In genomic region chr19:44107661-44108521, GRCm38 (mm10) we compare ENCODE assay signal across 8 mouse cellular contexts. TPM values are rescaled to one million over a fixed set of nuclear protein-coding genes. Genes with fewer than 3 reads are reported as not detected.
DNase-seq lines count a peak whose midpoint lies in the region; ATAC-seq and TF ChIP-seq lines count a peak whose summit lies in the region.

No protein-coding gene starts in this region.

- TF ChIP-seq CTCF in gastrocnemius, adult 2 months (IDR thresholded peaks at IDR 0.05), result no peak

- peak; percentile 21; the same call in 1 of the 2 replicates for ATAC-seq in hindbrain, embryonic 14.5 days (ENCODE audit: low FRiP score)
- peak; percentile 64 for ATAC-seq in midbrain, embryonic 13.5 days

- WGBS in hindbrain, embryonic 14.5 days, result 26% methylated on average over 22 of the region's 22 CpGs
- WGBS in midbrain, embryonic 13.5 days, result 31% methylated on average over 22 of the region's 22 CpGs

- H3K27me3 ChIP-seq in hindbrain, embryonic 14.5 days (ENCODE audit: control insufficient read depth, insufficient read depth, low read length), result no peaks in the 10 kb centered on the region
- no peaks in the 10 kb centered on the region for H3K27me3 ChIP-seq in midbrain, embryonic 13.5 days

- no peak for DNase-seq in gastrocnemius, adult 2 months
- DNase-seq in gastrocnemius, adult 8-10 months (ENCODE audit: low spot score in 2 of 2), result no peak
- DNase-seq in thymus, postnatal 4 days, result peak; percentile 18
- no peak for DNase-seq in thymus, postnatal 25 days
- no peak for DNase-seq in hindbrain, embryonic 14.5 days (ENCODE audit: low spot score)
- no peak for DNase-seq in adrenal gland, postnatal 25 days
- DNase-seq in left cerebral cortex, postnatal 10 days (ENCODE audit: extremely low spot score in 1 of 2, low spot score in 2 of 2), result no peak

- H3K36me3 ChIP-seq in hindbrain, embryonic 14.5 days (replicated peaks; ENCODE audit: control insufficient read depth, insufficient read depth), result peaks cover 31% of the 10 kb centered on the region
- peaks cover 31% of the 10 kb centered on the region for H3K36me3 ChIP-seq in midbrain, embryonic 13.5 days

- peaks cover 14% of the 10 kb centered on the region for H3K4me1 ChIP-seq in hindbrain, embryonic 14.5 days (replicated peaks; ENCODE audit: control insufficient read depth, insufficient read depth, low read length)
- peaks cover 33% of the 10 kb centered on the region for H3K4me1 ChIP-seq in midbrain, embryonic 13.5 days (replicated peaks)

- H3K27ac ChIP-seq in gastrocnemius, adult 2 months, result peak overlapping the region; percentile 93
- H3K27ac ChIP-seq in hindbrain, embryonic 14.5 days, result peak overlapping the region; percentile 77
- H3K27ac ChIP-seq in midbrain, embryonic 13.5 days, result peak overlapping the region; percentile 36

- intact Hi-C loops in gastrocnemius, adult 2 months (cut with DNase I), result loop anchor here (2.0 kb wide), 1 partner anchor 27 kb away; the partner anchor contains the start of gene Cwf19l1
- intact Hi-C loops in left cerebral cortex, postnatal 10 days (cut with DNase I), result no loop called here

- no peaks in the 10 kb centered on the region for H3K9me3 ChIP-seq in hindbrain, embryonic 14.5 days (ENCODE audit: control insufficient read depth, low read length)
- no peaks in the 10 kb centered on the region for H3K9me3 ChIP-seq in midbrain, embryonic 13.5 days

- H3K4me3 ChIP-seq in gastrocnemius, adult 2 months, result peak overlapping the region; percentile 93
- peak overlapping the region; percentile 96 for H3K4me3 ChIP-seq in hindbrain, embryonic 14.5 days (replicated peaks; ENCODE audit: low read length)
- H3K4me3 ChIP-seq in midbrain, embryonic 13.5 days (replicated peaks), result peak overlapping the region; percentile 92

- peak overlapping the region; percentile 95 for H3K4me2 ChIP-seq in hindbrain, embryonic 14.5 days (replicated peaks)
- H3K4me2 ChIP-seq in midbrain, embryonic 13.5 days (replicated peaks), result peak overlapping the region; percentile 82

- H3K9ac ChIP-seq in hindbrain, embryonic 14.5 days, result peak overlapping the region; percentile 98
- H3K9ac ChIP-seq in midbrain, embryonic 13.5 days (replicated peaks), result peak overlapping the region; percentile 95

RNA-seq across cellular contexts. Expression of gene Chuk, which starts 0.6 kb away (rescaled TPM):
- 10 to 100 TPM; 16.0 to 17.5 TPM for total RNA-seq in gastrocnemius, adult 2 months (2021)
- total RNA-seq in gastrocnemius, adult 8-10 months (2022), result 10 to 100 TPM; 11.9 to 18.3 (median 14.9) TPM
- 48.3 and 52.5 TPM in 2 replicates for polyA plus RNA-seq in hindbrain, embryonic 14.5 days (2014; fragmentation: Nextera tagmentation; extraction: Ambion mirVana)
- polyA plus RNA-seq in midbrain, embryonic 13.5 days (2015; fragmentation: Nextera tagmentation; extraction: Ambion mirVana), result 70.1 and 70.2 TPM in 2 replicates
- total RNA-seq in adrenal gland, postnatal 25 days (2021), result 74.6 and 84.0 TPM in 2 replicates
- total RNA-seq in left cerebral cortex, postnatal 10 days (2021), result 10 to 100 TPM; 46.7 to 49.6 TPM

RNA-seq across cellular contexts. Expression of gene Cwf19l1, which starts 27.8 kb away (rescaled TPM):
- total RNA-seq in gastrocnemius, adult 2 months (2021), result 1 to 10 TPM; 5.8 to 8.1 TPM
- total RNA-seq in gastrocnemius, adult 8-10 months (2022), result 1 to 10 TPM; 6.3 to 8.0 (median 6.5) TPM
- 29.7 and 36.6 TPM in 2 replicates for polyA plus RNA-seq in hindbrain, embryonic 14.5 days (2014; fragmentation: Nextera tagmentation; extraction: Ambion mirVana)
- 36.6 and 40.0 TPM in 2 replicates for polyA plus RNA-seq in midbrain, embryonic 13.5 days (2015; fragmentation: Nextera tagmentation; extraction: Ambion mirVana)
- 25.7 and 37.0 TPM in 2 replicates for total RNA-seq in adrenal gland, postnatal 25 days (2021)
- 10 to 100 TPM; 17.6 to 18.2 TPM for total RNA-seq in left cerebral cortex, postnatal 10 days (2021)

RNA-seq across cellular contexts. Expression of gene Erlin1, which starts 38.3 kb away (rescaled TPM):
- total RNA-seq in gastrocnemius, adult 2 months (2021), result 1 to 10 TPM; 3.4 to 5.1 TPM
- total RNA-seq in gastrocnemius, adult 8-10 months (2022), result 1 to 10 TPM; 3.3 to 5.6 (median 4.5) TPM
- polyA plus RNA-seq in hindbrain, embryonic 14.5 days (2014; fragmentation: Nextera tagmentation; extraction: Ambion mirVana), result 17.1 and 17.8 TPM in 2 replicates
- polyA plus RNA-seq in midbrain, embryonic 13.5 days (2015; fragmentation: Nextera tagmentation; extraction: Ambion mirVana), result 19.5 and 20.1 TPM in 2 replicates
- 18.3 and 19.7 TPM in 2 replicates for total RNA-seq in adrenal gland, postnatal 25 days (2021)
- 10 to 100 TPM; 22.8 to 26.4 TPM for total RNA-seq in left cerebral cortex, postnatal 10 days (2021)

RNA-seq across cellular contexts. Expression of gene Bloc1s2, which starts 38.4 kb away (rescaled TPM):
- 10 to 100 TPM; 12.9 to 14.3 TPM for total RNA-seq in gastrocnemius, adult 2 months (2021)
- total RNA-seq in gastrocnemius, adult 8-10 months (2022), result 10 to 100 TPM; 13.0 to 16.2 (median 14.0) TPM
- polyA plus RNA-seq in hindbrain, embryonic 14.5 days (2014; fragmentation: Nextera tagmentation; extraction: Ambion mirVana), result 164 and 173 TPM in 2 replicates
- polyA plus RNA-seq in midbrain, embryonic 13.5 days (2015; fragmentation: Nextera tagmentation; extraction: Ambion mirVana), result 156 and 157 TPM in 2 replicates
- 24.7 and 36.9 TPM in 2 replicates for total RNA-seq in adrenal gland, postnatal 25 days (2021)
- total RNA-seq in left cerebral cortex, postnatal 10 days (2021), result 10 to 100 TPM; 81.9 to 85.7 TPM

Comparison
In these comparisons a context has a peak if more than half of its experiments do, and no peak if none do; other contexts are left out.
1. H3K27ac ChIP-seq: peak in every context shown above with its lines; median percentile 93 in gastrocnemius, adult 2 months; 77 in hindbrain, embryonic 14.5 days; 36 in midbrain, embryonic 13.5 days.